Mouse (Mus musculus) neural tube, embryonic 14.5 days (tissue): Measurements from ENCODE around the gene Gm19345. TPM values are rescaled to one million over a fixed set of nuclear protein-coding genes. Genes with fewer than 3 reads are reported as not detected.

ENCODE experiments used
- ATAC-seq: fragments of 200-750 bp; cut with Nextera tagmentation; 2 replicates; pipeline ENCODE4 v1.8.0; 2017; ENCODE audit warnings: low read depth, mild to moderate bottlenecking, moderate TSS enrichment, moderate library complexity
- H3K27ac ChIP-seq: fragments of 300-500 bp; sonication (generic); 2 replicates; pipeline ENCODE4 v1.5.1; 2014; ENCODE audit warnings: low read depth, mild to moderate bottlenecking, control low read depth, low read length, moderate library complexity, mixed read lengths
- H3K27me3 ChIP-seq: fragments of 300-500 bp; sonication (generic); 2 replicates; pipeline ENCODE4 v1.6.1; 2014; ENCODE audit warnings: low read length; ENCODE audit not compliant: control insufficient read depth, insufficient read depth
- H3K36me3 ChIP-seq: fragments of 300-500 bp; sonication (generic); 2 replicates; pipeline ENCODE4 v1.6.1; 2014; ENCODE audit warnings: low read length, mixed read lengths; ENCODE audit not compliant: control insufficient read depth, insufficient read depth
- H3K4me1 ChIP-seq: fragments of 300-500 bp; sonication (generic); 2 replicates; pipeline ENCODE4 v1.6.1; 2014; ENCODE audit warnings: low read length; ENCODE audit not compliant: control insufficient read depth, insufficient read depth
- H3K4me2 ChIP-seq: fragments of 300-500 bp; sonication (generic); 2 replicates; pipeline ENCODE4 v1.6.1; 2014; ENCODE audit warnings: mild to moderate bottlenecking, low read depth, low read length, control low read depth
- H3K4me3 ChIP-seq: fragments of 300-500 bp; sonication (generic); 2 replicates; pipeline ENCODE4 v1.5.1; 2014; ENCODE audit warnings: low read depth, low read length, control low read depth, mixed read lengths
- H3K9ac ChIP-seq: fragments of 300-500 bp; sonication (generic); replicated peaks from 2 replicates; pipeline ENCODE4 v1.6.1; 2014; ENCODE audit warnings: low read depth, mild to moderate bottlenecking, control low read depth, low read length, mixed read lengths
- H3K9me3 ChIP-seq: fragments of 300-500 bp; sonication (generic); 2 replicates; pipeline ENCODE4 v1.6.1; 2016; ENCODE audit warnings: low read length; ENCODE audit not compliant: control insufficient read depth
- WGBS: fragments of 180-500 bp; shearing (Covaris S2); extraction: QIAGEN DNeasy Blood & Tissue Kit; methylation state at CpG from one replicate; pipeline ENCODE4 v1.1.7; 2014; 5-methylcytosine and 5-hydroxymethylcytosine counted together
- polyA plus RNA-seq: library from polyadenylated mRNA; unstranded; fragments of >200 nt; fragmentation: Nextera tagmentation; extraction: Ambion mirVana; gene quantifications from 2 replicates; pipeline ENCODE4 v1.2.1, GENCODE M21; 2014

Gm19345 gene
- polyA plus RNA-seq, 1 experiment from 2014 or later: 11.6 TPM

- no peaks in the 10 kb centered on the region for H3K9me3 ChIP-seq
- peaks cover 3% of the 10 kb centered on the region; the same call in 1 of the 2 replicates for H3K4me1 ChIP-seq
- H3K9ac ChIP-seq: no peak overlapping the region
- no peak overlapping the region for H3K4me3 ChIP-seq
- WGBS: 25% methylated on average over 16 of the region's 16 CpGs
- H3K36me3 ChIP-seq: no peaks in the 10 kb centered on the region
- H3K27ac ChIP-seq: no peak overlapping the region
- no peak for ATAC-seq
- no peak overlapping the region for H3K4me2 ChIP-seq
- H3K27me3 ChIP-seq: peaks cover 17% of the 10 kb centered on the region
Observed at GRCm38 (mm10) chr7:19823256-19824181, 28.3 kb upstream of the Gm19345 start.

DNA sequence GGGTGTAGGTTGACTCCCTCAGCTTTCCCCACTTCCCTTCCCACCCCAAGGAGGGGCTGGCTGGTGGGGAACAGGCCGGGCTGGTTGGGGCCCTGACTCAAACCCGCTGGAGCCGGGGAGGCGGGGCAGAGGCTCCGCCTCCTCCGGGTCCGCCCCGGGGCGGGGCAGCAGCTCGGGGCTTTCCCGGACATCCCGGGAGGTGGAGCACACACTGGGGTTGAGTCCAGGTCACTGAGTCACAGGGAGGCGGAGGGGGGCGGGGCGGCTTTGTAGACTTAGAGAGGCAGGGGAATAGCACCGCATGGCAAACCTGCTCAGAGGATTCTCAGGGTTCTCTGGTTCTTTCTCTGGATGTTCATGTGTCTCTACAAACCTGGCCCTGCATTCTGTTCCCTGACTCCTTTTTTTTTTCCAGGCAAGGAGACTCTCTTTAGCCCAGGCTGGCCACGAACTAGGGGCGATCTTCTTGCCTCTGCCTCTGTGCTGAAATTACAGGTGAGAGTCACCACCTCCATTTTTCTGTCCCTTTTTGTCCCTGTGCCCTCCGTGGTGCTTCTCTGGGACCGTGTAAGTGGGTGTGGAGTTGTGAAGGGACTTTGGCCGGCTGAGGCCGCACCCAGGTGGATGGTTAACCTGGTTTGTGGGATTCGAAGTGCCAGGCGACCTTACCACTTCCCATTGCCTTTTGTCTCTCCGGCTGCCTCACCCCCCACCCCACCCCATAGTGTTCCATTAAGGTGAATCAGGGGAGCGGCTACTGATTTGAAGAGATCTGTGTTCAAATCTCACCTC lies 27.4 kb upstream of the Gm19345 start:
- no peaks in the 10 kb centered on the region for H3K9me3 ChIP-seq
- H3K27me3 ChIP-seq: peaks cover 17% of the 10 kb centered on the region
- no peak overlapping the region for H3K9ac ChIP-seq
- H3K27ac ChIP-seq: no peak overlapping the region
- WGBS: 24% methylated on average over 25 of the region's 26 CpGs
- no peak overlapping the region for H3K4me3 ChIP-seq
- H3K4me2 ChIP-seq: no peak overlapping the region
- H3K36me3 ChIP-seq: no peaks in the 10 kb centered on the region
- ATAC-seq: peak; percentile 28; the same call in 1 of the 2 replicates
- H3K4me1 ChIP-seq: peaks cover 3% of the 10 kb centered on the region; the same call in 1 of the 2 replicates

DNA sequence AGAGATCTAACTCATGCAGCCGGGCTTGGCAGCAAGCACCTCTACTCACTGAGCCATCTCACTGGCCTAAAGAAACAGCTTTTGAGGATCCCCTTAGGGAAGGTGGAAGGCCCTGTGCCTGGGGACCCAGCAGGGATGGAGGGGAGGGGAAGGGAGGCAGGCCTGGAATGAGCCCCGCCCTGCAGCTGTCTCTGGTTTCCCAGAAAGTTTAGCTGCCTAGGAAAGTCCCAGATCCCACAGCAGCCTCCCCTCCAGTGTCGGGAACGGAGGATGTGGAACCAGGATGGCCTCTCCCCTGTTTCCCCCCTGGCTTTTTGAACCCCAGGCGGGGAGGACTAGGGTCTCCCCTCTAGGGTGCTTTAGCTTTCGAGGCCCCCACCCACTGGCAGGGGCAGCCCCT lies 25.0 kb upstream of the Gm19345 start:
- Histone ChIP-seq H3K36me3 (no peaks in the 10 kb centered on the region), H3K9ac (no peak overlapping the region), H3K27ac (no peak overlapping the region), H3K4me1 (peaks cover 3% of the 10 kb centered on the region; the same call in 1 of the 2 replicates), H3K27me3 (peaks cover 15% of the 10 kb centered on the region), H3K9me3 (no peaks in the 10 kb centered on the region), H3K4me3 (no peak overlapping the region), H3K4me2 (no peak overlapping the region)
- 38% methylated on average over 6 of the region's 6 CpGs for WGBS
- no peak for ATAC-seq

DNA sequence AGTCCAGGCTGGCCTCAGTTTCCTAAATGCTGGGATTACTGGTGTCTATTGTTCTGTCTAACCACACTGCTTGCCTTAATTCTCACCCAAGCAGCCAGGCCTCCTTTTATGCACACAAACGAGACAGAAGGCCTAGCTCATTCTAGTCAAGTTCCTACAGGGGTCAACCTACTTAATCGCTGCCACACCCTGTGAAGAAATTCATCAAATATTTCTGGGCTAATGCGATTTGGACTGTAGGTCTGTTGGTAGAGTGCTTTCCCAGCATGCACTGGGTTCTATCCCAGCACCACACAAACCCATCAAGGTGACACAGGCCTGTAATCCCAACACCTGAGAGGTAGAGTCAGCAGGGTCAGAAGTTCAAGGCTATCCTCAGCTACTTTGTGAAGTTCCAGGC lies 22.1 kb upstream of the Gm19345 start:
- Histone ChIP-seq H3K27me3 (no peaks in the 10 kb centered on the region), H3K9ac (no peak overlapping the region), H3K9me3 (no peaks in the 10 kb centered on the region), H3K4me2 (no peak overlapping the region), H3K27ac (no peak overlapping the region), H3K4me3 (no peak overlapping the region), H3K36me3 (no peaks in the 10 kb centered on the region), H3K4me1 (no peaks in the 10 kb centered on the region)
- no peak for ATAC-seq
- WGBS: 91% methylated on average over 3 of the region's 3 CpGs

- Histone ChIP-seq H3K4me1 (no peaks in the 10 kb centered on the region), H3K9ac (no peak overlapping the region), H3K4me2 (no peak overlapping the region), H3K9me3 (no peaks in the 10 kb centered on the region), H3K27me3 (no peaks in the 10 kb centered on the region), H3K27ac (no peak overlapping the region), H3K4me3 (no peak overlapping the region), H3K36me3 (no peaks in the 10 kb centered on the region)
- ATAC-seq: no peak
- 32% methylated on average over 13 of the region's 13 CpGs for WGBS
Observed at GRCm38 (mm10) chr7:19830682-19831156, 21.1 kb upstream of the Gm19345 start.

GRCm38 (mm10) chr7:19831837-19832236 lies 20.0 kb upstream of the Gm19345 start:
- no peak for ATAC-seq
- H3K4me3 ChIP-seq: no peak overlapping the region
- H3K9ac ChIP-seq: no peak overlapping the region
- H3K9me3 ChIP-seq: no peaks in the 10 kb centered on the region
- no peaks in the 10 kb centered on the region for H3K27me3 ChIP-seq
- 54% methylated on average over 9 of the region's 9 CpGs for WGBS
- no peak overlapping the region for H3K4me2 ChIP-seq
- H3K27ac ChIP-seq: no peak overlapping the region
- H3K36me3 ChIP-seq: no peaks in the 10 kb centered on the region
- H3K4me1 ChIP-seq: no peaks in the 10 kb centered on the region

DNA sequence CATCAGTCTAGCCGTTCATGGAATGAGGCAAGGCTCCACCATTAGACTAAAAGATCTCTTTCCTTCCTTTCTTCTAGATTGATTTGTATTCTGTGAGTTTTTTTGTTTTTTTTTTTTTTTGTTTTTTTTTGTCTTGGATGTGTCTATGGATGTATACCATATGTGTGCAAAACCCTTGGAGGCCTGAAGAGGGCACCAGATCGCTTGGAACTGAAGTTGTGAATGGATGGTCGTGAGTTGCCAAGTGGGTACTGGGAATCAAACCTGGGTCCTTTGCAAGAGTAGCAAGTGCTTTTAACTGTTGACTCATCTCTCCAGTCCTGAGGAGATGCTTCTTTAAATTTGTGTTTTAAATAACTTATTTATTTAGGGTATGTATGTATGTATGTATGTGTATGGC lies 17.7 kb upstream of the Gm19345 start:
- no peak for ATAC-seq
- no peaks in the 10 kb centered on the region for H3K4me1 ChIP-seq
- H3K9me3 ChIP-seq: no peaks in the 10 kb centered on the region
- H3K27ac ChIP-seq: no peak overlapping the region
- no peak overlapping the region for H3K4me2 ChIP-seq
- 67% methylated on average over 3 of the region's 3 CpGs for WGBS
- H3K9ac ChIP-seq: no peak overlapping the region
- H3K36me3 ChIP-seq: no peaks in the 10 kb centered on the region
- H3K27me3 ChIP-seq: no peaks in the 10 kb centered on the region
- no peak overlapping the region for H3K4me3 ChIP-seq

DNA sequence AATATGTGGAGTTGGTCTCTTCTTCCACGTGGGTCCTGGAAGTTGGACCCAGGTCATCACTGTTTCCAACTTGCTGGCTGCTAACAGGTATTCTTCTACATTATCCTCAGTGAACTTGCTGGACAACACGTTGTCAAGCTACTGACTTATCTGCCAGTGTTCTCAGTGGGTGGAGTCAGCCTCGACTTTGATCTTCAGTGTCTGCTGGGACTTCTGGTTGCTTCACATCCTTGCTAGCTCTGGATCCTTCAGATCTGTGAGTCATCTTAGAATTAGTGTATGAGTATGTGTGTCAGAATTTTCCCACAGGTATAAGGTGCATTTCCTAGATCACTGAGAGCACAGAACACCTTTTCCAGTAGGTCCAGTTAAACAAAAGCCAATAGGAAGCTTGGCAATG lies 15.0 kb upstream of the Gm19345 start:
- Histone ChIP-seq H3K36me3 (no peaks in the 10 kb centered on the region), H3K4me3 (no peak overlapping the region), H3K27me3 (no peaks in the 10 kb centered on the region), H3K9ac (no peak overlapping the region), H3K4me1 (no peaks in the 10 kb centered on the region), H3K9me3 (no peaks in the 10 kb centered on the region), H3K27ac (no peak overlapping the region), H3K4me2 (no peak overlapping the region)
- no peak for ATAC-seq
- 70% methylated on average over 3 of the region's 3 CpGs for WGBS

DNA sequence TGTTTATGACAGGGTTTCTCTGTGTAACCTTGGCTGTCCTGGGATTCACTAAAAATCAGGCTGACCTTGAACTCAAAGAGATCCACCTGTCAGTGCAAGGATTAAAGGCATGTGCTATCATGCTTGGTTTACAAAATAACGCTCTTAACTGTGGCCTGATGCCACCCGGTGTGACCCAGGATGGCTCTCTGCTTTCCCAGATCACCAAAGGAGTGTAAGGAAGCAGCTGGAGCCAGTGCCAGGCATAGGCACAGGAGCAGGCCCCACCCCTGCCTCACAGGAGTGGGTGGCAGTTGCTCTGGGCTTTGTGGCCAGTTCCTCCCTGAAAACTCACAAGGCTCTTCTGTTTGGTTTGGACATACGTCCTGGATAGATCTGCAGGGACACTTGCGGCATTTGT lies 11.4 kb upstream of the Gm19345 start:
- H3K27ac ChIP-seq: no peak overlapping the region
- H3K4me2 ChIP-seq: no peak overlapping the region
- no peak overlapping the region for H3K4me3 ChIP-seq
- H3K9me3 ChIP-seq: no peaks in the 10 kb centered on the region
- no peaks in the 10 kb centered on the region for H3K27me3 ChIP-seq
- H3K4me1 ChIP-seq: no peaks in the 10 kb centered on the region
- H3K36me3 ChIP-seq: no peaks in the 10 kb centered on the region
- no peak for ATAC-seq
- no peak overlapping the region for H3K9ac ChIP-seq
- WGBS: 80% methylated on average over 4 of the region's 4 CpGs
